Mouse (Mus musculus) liver, adult 2 months (tissue): ENCODE measurements at regions not wholly inside any gene's neighbourhood (a gene's known extent, or its start where the extent isn't known, plus 50 kb on each side); places are given as distances from the start of the nearest gene placed in this dataset.

Experiments used
- DNase-seq: peaks from one replicate; pipeline ENCODE4 v3.0.0-alpha.2; 2011; ENCODE audit warnings: low read depth, low spot score; ENCODE audit errors: extremely low read depth
- H3K27ac ChIP-seq: fragments of 200-500 bp; replicated peaks from 2 replicates; pipeline ENCODE4 v1.5.1; 2012; ENCODE audit warnings: low read depth, mild to moderate bottlenecking, control low read depth, inconsistent platforms, low read length; ENCODE audit not compliant: insufficient read depth
- H3K27me3 ChIP-seq: fragments of 200-500 bp; 2 replicates; pipeline ENCODE4 v1.6.1; 2012; ENCODE audit warnings: mild to moderate bottlenecking, moderate library complexity, low read length, inconsistent platforms; ENCODE audit not compliant: control insufficient read depth, insufficient read depth
- H3K36me3 ChIP-seq: fragments of 200-500 bp; 2 replicates; pipeline ENCODE4 v1.6.1; 2012; ENCODE audit warnings: low read length, inconsistent platforms; ENCODE audit not compliant: control insufficient read depth, insufficient read depth
- H3K4me1 ChIP-seq: fragments of 200-500 bp; 2 replicates; pipeline ENCODE4 v1.6.1; 2011; ENCODE audit warnings: low read length; ENCODE audit not compliant: control insufficient read depth, insufficient read depth
- H3K4me3 ChIP-seq: fragments of 200-500 bp; 2 replicates; pipeline ENCODE4 v1.5.1; 2011; ENCODE audit warnings: low read depth, mild to moderate bottlenecking, control low read depth, low read length, moderate library complexity; ENCODE audit not compliant: insufficient read depth
- H3K79me2 ChIP-seq: fragments of 200-500 bp; 2 replicates; pipeline ENCODE4 v1.6.1; 2012; ENCODE audit warnings: inconsistent platforms, mild to moderate bottlenecking, low read length, moderate library complexity; ENCODE audit not compliant: control insufficient read depth, insufficient read depth
- H3K9ac ChIP-seq: fragments of 200-500 bp; 2 replicates; pipeline ENCODE4 v1.6.1; 2012; ENCODE audit warnings: low read depth, mild to moderate bottlenecking, control low read depth, inconsistent platforms, low read length
- CTCF ChIP-seq: fragments of 200-500 bp; IDR thresholded peaks from 2 replicates; pipeline ENCODE4 v1.5.1; 2011; ENCODE audit warnings: low read depth, low read length, control low read depth
- POLR2A ChIP-seq: fragments of 200-500 bp; IDR thresholded peaks from 2 replicates; pipeline ENCODE4 v1.6.1; 2011; ENCODE audit warnings: low read length, control low read depth; ENCODE audit not compliant: insufficient read depth; ENCODE audit errors: extremely low read depth
- WGBS: fragments of 180-500 bp; shearing (Covaris S2); methylation state at CpG from one replicate; pipeline ENCODE4 v1.1.7; 2018; 5-methylcytosine and 5-hydroxymethylcytosine counted together

DNA sequence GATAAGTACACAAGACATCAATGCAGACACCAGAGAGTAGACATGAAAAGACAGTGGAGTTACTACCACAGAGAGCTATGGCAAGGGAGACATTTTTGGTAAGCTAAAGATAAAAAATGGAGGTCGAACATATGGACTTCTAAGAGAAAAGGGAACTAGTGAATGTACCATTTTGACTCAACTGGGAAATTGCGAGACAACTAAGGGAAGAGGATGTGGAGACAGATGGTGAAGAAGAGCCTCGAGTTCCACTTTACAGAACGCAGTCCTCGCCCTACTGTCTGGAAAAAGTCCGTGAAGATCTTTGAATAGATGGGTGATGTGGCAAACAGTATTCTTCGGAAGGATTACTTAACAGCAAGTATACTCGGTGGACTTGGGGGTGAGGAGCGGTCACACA lies 181.2 kb upstream of the Mpped2 start:
- Histone ChIP-seq H3K9ac (no peak overlapping the region), H3K4me1 (no peaks in the 10 kb centered on the region), H3K27me3 (no peaks in the 10 kb centered on the region), H3K36me3 (no peaks in the 10 kb centered on the region), H3K4me3 (no peak overlapping the region), H3K27ac (no peak overlapping the region), H3K79me2 (no peaks in the 10 kb centered on the region)
- WGBS: 85% methylated on average over 9 of the region's 9 CpGs
- DNase-seq: no peak
- no peak for TF ChIP-seq CTCF
- TF ChIP-seq POLR2A: no peak

DNA sequence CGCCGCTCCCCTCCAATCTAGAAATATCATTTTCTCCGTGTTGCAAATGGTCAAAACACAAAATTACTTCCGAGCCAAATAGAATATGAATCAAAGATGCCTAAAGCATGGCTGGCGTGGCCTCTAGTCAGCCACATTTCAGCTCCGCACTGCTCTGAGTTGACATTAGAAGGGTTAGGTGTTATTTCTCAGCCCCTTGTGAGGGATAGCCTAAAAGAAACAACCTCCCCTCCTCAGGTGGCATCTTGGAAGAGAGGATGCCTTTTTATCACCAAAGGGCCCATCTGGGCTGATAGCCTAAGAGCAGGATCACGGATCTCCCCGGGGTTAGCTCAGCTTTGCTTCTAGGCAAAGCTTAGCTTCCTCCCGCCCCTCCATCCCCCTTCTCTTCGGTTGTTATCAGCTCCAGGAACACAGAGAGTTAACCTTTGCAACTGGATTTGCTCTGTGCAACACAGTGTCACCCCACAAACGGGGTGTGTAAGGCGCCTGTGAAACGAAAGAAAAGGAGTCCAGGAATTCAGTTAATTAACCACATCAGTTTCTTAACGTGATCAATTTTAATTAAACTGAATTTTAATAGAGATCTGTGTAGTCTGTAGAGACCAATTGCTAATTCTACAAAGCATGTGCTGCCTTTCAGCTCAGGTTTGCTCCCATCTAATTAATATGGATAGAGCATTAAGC lies 180.6 kb upstream of the Mpped2 start:
- Histone ChIP-seq H3K4me1 (no peaks in the 10 kb centered on the region), H3K36me3 (no peaks in the 10 kb centered on the region), H3K9ac (no peak overlapping the region), H3K27ac (no peak overlapping the region), H3K4me3 (no peak overlapping the region), H3K79me2 (no peaks in the 10 kb centered on the region), H3K27me3 (no peaks in the 10 kb centered on the region)
- no peak for DNase-seq
- 43% methylated on average over 14 of the region's 14 CpGs for WGBS
- TF ChIP-seq CTCF: no peak
- no peak for TF ChIP-seq POLR2A

DNA sequence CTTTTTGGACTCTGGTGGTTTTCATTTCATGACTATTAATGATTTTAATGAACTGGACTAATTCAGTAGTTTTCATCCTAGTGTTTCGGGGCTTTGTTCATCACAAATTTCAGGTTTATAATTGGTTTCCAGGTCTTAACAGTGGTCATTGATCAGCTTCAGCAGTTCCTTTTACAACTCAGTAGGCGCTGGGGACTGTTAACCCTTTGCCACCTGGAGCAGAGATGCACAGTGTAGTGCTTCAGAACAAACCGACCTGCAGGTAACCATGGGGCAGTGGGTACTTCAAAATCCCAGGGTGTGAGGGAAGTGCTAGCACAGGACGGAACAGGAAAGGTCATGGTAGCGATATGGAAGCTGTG lies 180.1 kb upstream of the Mpped2 start:
- H3K36me3 ChIP-seq: no peaks in the 10 kb centered on the region
- no peak overlapping the region for H3K27ac ChIP-seq
- H3K4me1 ChIP-seq: no peaks in the 10 kb centered on the region
- no peak overlapping the region for H3K9ac ChIP-seq
- H3K79me2 ChIP-seq: no peaks in the 10 kb centered on the region
- H3K27me3 ChIP-seq: no peaks in the 10 kb centered on the region
- TF ChIP-seq POLR2A (no peak), CTCF (no peak)
- DNase-seq: no peak
- H3K4me3 ChIP-seq: no peak overlapping the region
- WGBS: 40% methylated on average over 5 of the region's 5 CpGs

DNA sequence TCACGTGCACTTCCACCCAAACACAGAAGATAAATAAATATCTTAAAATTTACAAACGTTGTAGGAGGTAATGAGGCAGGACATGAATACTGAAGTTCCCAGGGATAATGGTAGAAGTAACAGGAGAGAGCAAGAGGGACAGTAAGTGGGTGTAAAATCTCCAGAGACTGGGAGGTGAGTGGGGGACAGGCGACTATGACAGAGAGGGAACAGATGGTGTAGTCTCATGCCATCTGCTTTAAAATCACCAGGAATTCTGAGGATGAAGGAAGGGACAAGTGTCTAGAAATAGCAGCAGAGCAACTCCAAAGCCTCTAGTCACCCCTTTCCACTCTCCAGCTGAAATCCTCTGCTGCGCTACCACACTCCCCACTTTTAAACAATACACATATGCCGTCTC lies 175.8 kb upstream of the Mpped2 start:
- Histone ChIP-seq H3K4me1 (no peaks in the 10 kb centered on the region), H3K79me2 (no peaks in the 10 kb centered on the region), H3K27ac (no peak overlapping the region), H3K4me3 (no peak overlapping the region), H3K27me3 (no peaks in the 10 kb centered on the region), H3K9ac (no peak overlapping the region), H3K36me3 (no peaks in the 10 kb centered on the region)
- TF ChIP-seq CTCF (no peak), POLR2A (no peak)
- 73% methylated on average over 5 of the region's 5 CpGs for WGBS
- DNase-seq: no peak

DNA sequence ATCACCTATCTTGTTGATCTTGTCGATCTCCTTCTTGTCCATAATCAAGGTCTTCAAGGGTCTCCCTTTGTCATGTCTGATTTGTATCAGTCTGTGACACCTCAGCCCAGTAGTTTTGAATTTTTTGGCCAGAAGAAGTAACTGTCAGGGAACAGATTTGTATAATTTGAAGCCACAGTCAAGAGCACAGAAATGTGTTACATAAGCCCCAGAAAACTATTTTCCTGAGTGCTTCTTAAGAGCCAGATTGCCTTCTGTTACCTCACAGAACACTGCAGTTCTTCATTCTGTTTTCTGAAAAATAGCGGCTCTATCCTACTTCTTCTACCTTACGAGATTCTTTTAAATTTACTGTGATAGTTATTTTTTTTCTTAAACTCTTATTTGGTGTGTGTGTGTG lies 170.1 kb upstream of the Mpped2 start:
- Histone ChIP-seq H3K27ac (no peak overlapping the region), H3K4me1 (no peaks in the 10 kb centered on the region), H3K36me3 (no peaks in the 10 kb centered on the region), H3K4me3 (no peak overlapping the region), H3K79me2 (no peaks in the 10 kb centered on the region), H3K27me3 (no peaks in the 10 kb centered on the region), H3K9ac (no peak overlapping the region)
- WGBS: 86% methylated on average over 3 of the region's 3 CpGs
- TF ChIP-seq CTCF: no peak
- TF ChIP-seq POLR2A: no peak
- no peak for DNase-seq

DNA sequence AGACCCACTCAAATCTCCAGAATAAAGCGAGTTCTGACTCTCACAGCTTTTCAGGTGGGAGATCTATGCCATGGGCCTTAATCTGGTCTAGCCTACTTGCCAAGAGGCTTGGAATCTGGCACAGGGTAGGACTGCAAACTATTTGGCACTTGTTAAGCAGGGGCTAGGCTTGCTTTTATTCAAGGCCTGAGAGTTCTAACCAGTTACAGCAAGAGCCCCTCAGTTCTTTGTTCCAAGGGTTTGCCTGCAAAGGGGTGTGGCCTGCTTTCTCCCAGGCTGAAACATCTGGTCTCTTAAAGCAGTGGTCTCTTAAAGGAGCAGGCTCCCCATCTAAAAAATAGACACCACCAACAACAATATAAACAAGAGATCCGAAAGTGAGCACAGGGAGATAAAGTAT lies 166.1 kb upstream of the Mpped2 start:
- TF ChIP-seq CTCF: no peak
- no peak for TF ChIP-seq POLR2A
- Histone ChIP-seq H3K27ac (no peak overlapping the region), H3K27me3 (no peaks in the 10 kb centered on the region), H3K4me1 (no peaks in the 10 kb centered on the region), H3K79me2 (no peaks in the 10 kb centered on the region), H3K9ac (no peak overlapping the region), H3K4me3 (no peak overlapping the region), H3K36me3 (no peaks in the 10 kb centered on the region)
- DNase-seq: no peak
- WGBS: 49% methylated on average over 2 of the region's 2 CpGs
